Mouse (Mus musculus) C2C12 (cell line): ENCODE measurements around the gene Grik3. TPM values are rescaled to one million over a fixed set of nuclear protein-coding genes. Genes with fewer than 3 reads are reported as not detected.

Experiments
- H3K27me3 ChIP-seq: one replicate; pipeline ENCODE4 v1.6.1; 2011; ENCODE audit not compliant: control insufficient read depth, insufficient read depth, insufficient read length
- H3K36me3 ChIP-seq: one replicate; pipeline ENCODE4 v1.6.1; 2011; ENCODE audit not compliant: control insufficient read depth, insufficient read depth
- H3K4me3 ChIP-seq: one replicate; pipeline ENCODE4 v1.5.1; 2011; ENCODE audit warnings: mild to moderate bottlenecking, control low read depth; ENCODE audit not compliant: poor library complexity, insufficient read depth, severe bottlenecking
- H3K79me2 ChIP-seq: one replicate; pipeline ENCODE4 v1.6.1; 2011; ENCODE audit not compliant: control insufficient read depth, insufficient read depth
- H3K79me3 ChIP-seq: one replicate; pipeline ENCODE4 v1.6.1; 2011; ENCODE audit warnings: low read depth, control low read depth
- H3ac ChIP-seq: one replicate; pipeline ENCODE3; 2011; ENCODE audit warnings: low read depth; ENCODE audit not compliant: control insufficient read depth, insufficient read length
- CEBPB ChIP-seq: IDR thresholded peaks from one replicate; pipeline ENCODE4 v1.6.1; 2011; ENCODE audit warnings: low read depth, mild to moderate bottlenecking, control low read depth, moderate library complexity
- CTCF ChIP-seq: IDR thresholded peaks from one replicate; pipeline ENCODE4 v1.5.1; 2011; ENCODE audit not compliant: control insufficient read depth, insufficient read depth, insufficient read length
- FOSL1 ChIP-seq: IDR thresholded peaks from one replicate; pipeline ENCODE4 v1.8.0; 2011; ENCODE audit warnings: mild to moderate bottlenecking, low read length; ENCODE audit not compliant: poor library complexity, insufficient read depth, severe bottlenecking
- MAX ChIP-seq: IDR thresholded peaks from one replicate; pipeline ENCODE4 v1.6.1; 2011; ENCODE audit warnings: mild to moderate bottlenecking, control low read depth
- MYOD1 ChIP-seq: IDR thresholded peaks from one replicate; pipeline ENCODE4 v1.6.1; 2011; ENCODE audit warnings: low read depth; ENCODE audit not compliant: control insufficient read depth, insufficient read length
- MYOG ChIP-seq: IDR thresholded peaks from one replicate; pipeline ENCODE4 v1.6.1; 2011; ENCODE audit not compliant: control insufficient read depth, insufficient read length; ENCODE audit errors: extremely low read depth
- USF1 ChIP-seq: IDR thresholded peaks from one replicate; pipeline ENCODE4 v1.6.1; 2011; ENCODE audit warnings: low read depth, mild to moderate bottlenecking, control low read depth, moderate library complexity
- polyA plus RNA-seq: library from polyadenylated mRNA; unstranded; fragments of >200 nt; fragmentation: generic; extraction: Trizol; gene quantifications from one replicate; pipeline ENCODE4 v1.2.1, GENCODE M21; 2012; ENCODE audit warnings: missing spikeins

Grik3 gene
- polyA plus RNA-seq, 1 experiment = 0.01 TPM

DNA sequence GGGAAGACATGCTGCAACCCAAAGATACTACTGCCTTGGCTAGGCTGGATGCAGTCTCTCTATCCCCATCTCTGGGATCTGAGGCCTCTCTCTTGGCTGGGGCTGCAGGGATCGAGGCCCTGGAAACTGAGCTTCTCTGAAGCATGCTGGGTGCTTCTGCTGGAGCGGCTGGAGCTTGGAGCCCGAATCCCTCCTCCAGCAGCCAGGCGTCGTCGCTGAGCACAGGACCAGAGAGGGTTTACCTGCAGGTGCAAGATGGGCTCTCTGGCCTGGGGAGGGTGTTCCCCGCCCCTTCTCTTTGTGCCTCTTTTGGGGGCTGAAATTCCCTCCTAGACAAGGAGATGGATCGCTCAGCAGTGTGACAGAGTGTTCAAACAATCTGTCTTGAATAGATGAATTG, 2.6 kb downstream of the Grik3 start:
- no peaks in the 10 kb centered on the region for H3K79me2 ChIP-seq
- TF ChIP-seq USF1 (no peak), MYOD1 (no peak), CTCF (no peak), CEBPB (no peak), FOSL1 (no peak), MYOG (no peak), MAX (no peak)
- peaks cover 25% of the 10 kb centered on the region for H3K27me3 ChIP-seq
- no peak overlapping the region for H3ac ChIP-seq
- no peaks in the 10 kb centered on the region for H3K79me3 ChIP-seq
- no peak overlapping the region for H3K4me3 ChIP-seq
- H3K36me3 ChIP-seq = no peaks in the 10 kb centered on the region

DNA sequence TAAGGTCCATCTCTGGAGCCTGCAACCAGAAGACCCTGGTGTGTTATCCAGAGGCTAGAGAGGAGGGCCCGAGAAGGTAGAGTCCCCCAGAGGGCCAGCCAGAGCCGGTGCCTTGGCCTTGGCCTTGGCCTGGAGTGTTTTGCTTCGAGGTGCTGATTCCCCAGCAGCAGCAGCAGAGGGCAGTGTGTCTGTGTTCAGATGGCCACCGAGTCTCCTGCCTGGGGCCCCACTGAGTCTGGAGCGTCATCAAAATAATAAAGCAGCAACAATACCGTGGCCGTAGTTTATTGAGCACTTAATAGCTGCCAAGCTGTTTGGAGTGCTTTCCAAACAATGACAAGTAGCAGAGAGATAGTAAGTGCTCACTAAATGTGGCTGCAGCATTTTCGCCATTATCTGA, 5.0 kb downstream of the Grik3 start:
- TF ChIP-seq MYOG (no peak), CTCF (no peak), FOSL1 (no peak), MAX (no peak), CEBPB (no peak), MYOD1 (no peak), USF1 (no peak)
- Histone ChIP-seq H3K27me3 (peaks cover 21% of the 10 kb centered on the region), H3K4me3 (no peak overlapping the region), H3K79me2 (no peaks in the 10 kb centered on the region), H3ac (no peak overlapping the region), H3K79me3 (no peaks in the 10 kb centered on the region), H3K36me3 (no peaks in the 10 kb centered on the region)

- Histone ChIP-seq H3K4me3 (no peak overlapping the region), H3K79me2 (no peaks in the 10 kb centered on the region), H3K79me3 (no peaks in the 10 kb centered on the region), H3K27me3 (peaks cover 7% of the 10 kb centered on the region), H3K36me3 (no peaks in the 10 kb centered on the region), H3ac (no peak overlapping the region)
- TF ChIP-seq USF1 (no peak), FOSL1 (no peak), CEBPB (no peak), CTCF (no peak), MYOG (no peak), MAX (no peak), MYOD1 (no peak)
Observed at GRCm38 (mm10) chr4:125497001-125497400, 6.5 kb downstream of the Grik3 start.

- Histone ChIP-seq H3K79me2 (no peaks in the 10 kb centered on the region), H3ac (no peak overlapping the region), H3K27me3 (peaks cover 6% of the 10 kb centered on the region)
Observed at GRCm38 (mm10) chr4:125497471-125497870, 7.0 kb downstream of the Grik3 start.

GRCm38 (mm10) chr4:125498866-125499265, 8.4 kb downstream of the Grik3 start:
- Histone ChIP-seq H3K79me3 (no peaks in the 10 kb centered on the region), H3K36me3 (no peaks in the 10 kb centered on the region), H3K79me2 (no peaks in the 10 kb centered on the region), H3ac (no peak overlapping the region), H3K4me3 (no peak overlapping the region), H3K27me3 (no peaks in the 10 kb centered on the region)
- TF ChIP-seq MAX (no peak), MYOD1 (no peak), USF1 (no peak)

More at GRCm38 (mm10) chr4:125497471-125497870, 7.0 kb downstream of the Grik3 start:
- Histone ChIP-seq H3K79me3 (no peaks in the 10 kb centered on the region), H3K36me3 (no peaks in the 10 kb centered on the region), H3K4me3 (no peak overlapping the region)
- TF ChIP-seq USF1 (no peak), MYOD1 (no peak), MAX (no peak), CTCF (no peak), MYOG (no peak), CEBPB (no peak), FOSL1 (no peak)

- Histone ChIP-seq H3K27me3 (no peaks in the 10 kb centered on the region), H3K79me2 (no peaks in the 10 kb centered on the region), H3K4me3 (no peak overlapping the region), H3K36me3 (no peaks in the 10 kb centered on the region), H3K79me3 (no peaks in the 10 kb centered on the region), H3ac (no peak overlapping the region)
- TF ChIP-seq CEBPB (no peak), MYOD1 (no peak), CTCF (no peak), MAX (no peak), FOSL1 (no peak)
Observed at GRCm38 (mm10) chr4:125502861-125503260, 12.4 kb downstream of the Grik3 start.
